Mouse (Mus musculus): Measurements from ENCODE around the gene B4galt3. TPM values are rescaled to one million over a fixed set of nuclear protein-coding genes. Genes with fewer than 3 reads are reported as not detected.

B4galt3 gene
- polyA plus RNA-seq, 1 experiment from 2014 or later, result 101 TPM

- no peak for ATAC-seq
- Histone ChIP-seq H3K4me2 (ENCODE audit: low read length) (no peak overlapping the region), H3K27me3 (replicated peaks; ENCODE audit: control insufficient read depth, insufficient read depth, low read length) (no peaks in the 10 kb centered on the region), H3K4me3 (ENCODE audit: low read length) (no peak overlapping the region), H3K9ac (ENCODE audit: low read depth, low read length) (no peak overlapping the region), H3K36me3 (ENCODE audit: control insufficient read depth, insufficient read depth, low read length) (no peaks in the 10 kb centered on the region), H3K9me3 (ENCODE audit: control insufficient read depth, low read length) (no peaks in the 10 kb centered on the region), H3K27ac (ENCODE audit: low read depth, low read length) (no peak overlapping the region; the same call in 1 of the 2 replicates), H3K4me1 (ENCODE audit: control insufficient read depth, insufficient read depth, low read depth, low read length) (peaks cover 39% of the 10 kb centered on the region)
- 36% methylated on average over 3 of the region's 3 CpGs for WGBS
Observed at GRCm38 (mm10) chr1:171248386-171249226, 21.5 kb upstream of the B4galt3 start.

GRCm38 (mm10) chr1:171249913-171250600 lies 20.1 kb upstream of the B4galt3 start, which contains the start of gene Adamts4:
Adamts4 (plus strand) TSS chr1:171250421.
- H3K4me1 ChIP-seq (ENCODE audit: control insufficient read depth, insufficient read depth, low read depth, low read length), result peaks cover 39% of the 10 kb centered on the region
- H3K36me3 ChIP-seq (ENCODE audit: control insufficient read depth, insufficient read depth, low read length), result no peaks in the 10 kb centered on the region
- H3K9ac ChIP-seq (ENCODE audit: low read depth, low read length), result peak within 1 kb of the TSS; percentile 55
- H3K27me3 ChIP-seq (replicated peaks; ENCODE audit: control insufficient read depth, insufficient read depth, low read length), result no peaks in the 10 kb centered on the region
- H3K4me2 ChIP-seq (ENCODE audit: low read length), result peak within 1 kb of the TSS; percentile 59
- ATAC-seq, result no peak
- peak within 1 kb of the TSS; percentile 64 for H3K27ac ChIP-seq (ENCODE audit: low read depth, low read length)
- peak within 1 kb of the TSS; percentile 37 for H3K4me3 ChIP-seq (ENCODE audit: low read length)
- no peaks in the 10 kb centered on the region for H3K9me3 ChIP-seq (ENCODE audit: control insufficient read depth, low read length)
- 11% methylated on average over 5 of the region's 5 CpGs for WGBS

- peak; percentile 1; the same call in 1 of the 2 replicates for ATAC-seq
- 7% methylated on average over 24 of the region's 26 CpGs for WGBS
- H3K4me3 ChIP-seq (ENCODE audit: low read length), result peak within 1 kb of the TSS; percentile 37
Observed at GRCm38 (mm10) chr1:171250680-171251593, 19.2 kb upstream of the B4galt3 start, which contains the start of gene Ndufs2. Ndufs2 (minus strand) TSS chr1:171251388.

GRCm38 (mm10) chr1:171251594-171252324 lies 18.4 kb upstream of the B4galt3 start:
- H3K4me1 ChIP-seq (ENCODE audit: control insufficient read depth, insufficient read depth, low read depth, low read length), result peaks cover 31% of the 10 kb centered on the region
- peak overlapping the region; percentile 59 for H3K4me2 ChIP-seq (ENCODE audit: low read length)
- H3K4me3 ChIP-seq (ENCODE audit: low read length), result peak overlapping the region; percentile 37
- no peak for ATAC-seq
- no peaks in the 10 kb centered on the region for H3K27me3 ChIP-seq (replicated peaks; ENCODE audit: control insufficient read depth, insufficient read depth, low read length)
- peak overlapping the region; percentile 70 for H3K27ac ChIP-seq (ENCODE audit: low read depth, low read length)
- no peaks in the 10 kb centered on the region for H3K36me3 ChIP-seq (ENCODE audit: control insufficient read depth, insufficient read depth, low read length)
- 4% methylated on average over 13 of the region's 13 CpGs for WGBS
- H3K9ac ChIP-seq (ENCODE audit: low read depth, low read length), result peak overlapping the region; percentile 57
- H3K9me3 ChIP-seq (ENCODE audit: control insufficient read depth, low read length), result no peaks in the 10 kb centered on the region

More at GRCm38 (mm10) chr1:171250680-171251593, 19.2 kb upstream of the B4galt3 start, which contains the start of gene Ndufs2:
- H3K9me3 ChIP-seq (ENCODE audit: control insufficient read depth, low read length), result no peaks in the 10 kb centered on the region
- peak within 1 kb of the TSS; percentile 59 for H3K4me2 ChIP-seq (ENCODE audit: low read length)
- no peaks in the 10 kb centered on the region for H3K27me3 ChIP-seq (replicated peaks; ENCODE audit: control insufficient read depth, insufficient read depth, low read length)
- H3K9ac ChIP-seq (ENCODE audit: low read depth, low read length), result peak within 1 kb of the TSS; percentile 57
- peaks cover 35% of the 10 kb centered on the region for H3K4me1 ChIP-seq (ENCODE audit: control insufficient read depth, insufficient read depth, low read depth, low read length)
- H3K36me3 ChIP-seq (ENCODE audit: control insufficient read depth, insufficient read depth, low read length), result no peaks in the 10 kb centered on the region
- peak within 1 kb of the TSS; percentile 70 for H3K27ac ChIP-seq (ENCODE audit: low read depth, low read length)

GRCm38 (mm10) chr1:171252415-171252814 lies 17.7 kb upstream of the B4galt3 start:
- WGBS, result 50% methylated on average over 17 of the region's 17 CpGs
- Histone ChIP-seq H3K9me3 (ENCODE audit: control insufficient read depth, low read length) (no peaks in the 10 kb centered on the region), H3K36me3 (ENCODE audit: control insufficient read depth, insufficient read depth, low read length) (no peaks in the 10 kb centered on the region), H3K27me3 (replicated peaks; ENCODE audit: control insufficient read depth, insufficient read depth, low read length) (no peaks in the 10 kb centered on the region), H3K4me2 (ENCODE audit: low read length) (peak overlapping the region; percentile 59), H3K4me3 (ENCODE audit: low read length) (peak overlapping the region; percentile 37; the same call in 1 of the 2 replicates), H3K27ac (ENCODE audit: low read depth, low read length) (peak overlapping the region; percentile 70), H3K4me1 (ENCODE audit: control insufficient read depth, insufficient read depth, low read depth, low read length) (peaks cover 29% of the 10 kb centered on the region), H3K9ac (ENCODE audit: low read depth, low read length) (peak overlapping the region; percentile 57)
- ATAC-seq, result no peak

GRCm38 (mm10) chr1:171256095-171256818 lies 13.9 kb upstream of the B4galt3 start:
- no peak for ATAC-seq
- Histone ChIP-seq H3K4me3 (ENCODE audit: low read length) (no peak overlapping the region), H3K36me3 (ENCODE audit: control insufficient read depth, insufficient read depth, low read length) (no peaks in the 10 kb centered on the region), H3K4me2 (ENCODE audit: low read length) (no peak overlapping the region), H3K9ac (ENCODE audit: low read depth, low read length) (no peak overlapping the region), H3K27me3 (replicated peaks; ENCODE audit: control insufficient read depth, insufficient read depth, low read length) (no peaks in the 10 kb centered on the region), H3K27ac (ENCODE audit: low read depth, low read length) (no peak overlapping the region), H3K9me3 (ENCODE audit: control insufficient read depth, low read length) (no peaks in the 10 kb centered on the region), H3K4me1 (ENCODE audit: control insufficient read depth, insufficient read depth, low read depth, low read length) (peaks cover 13% of the 10 kb centered on the region)
- 92% methylated on average over 24 of the region's 24 CpGs for WGBS

GRCm38 (mm10) chr1:171256937-171257548 lies 13.1 kb upstream of the B4galt3 start:
- peaks cover 6% of the 10 kb centered on the region for H3K4me1 ChIP-seq (ENCODE audit: control insufficient read depth, insufficient read depth, low read depth, low read length)
- no peak overlapping the region for H3K4me3 ChIP-seq (ENCODE audit: low read length)
- no peak overlapping the region for H3K4me2 ChIP-seq (ENCODE audit: low read length)
- H3K9me3 ChIP-seq (ENCODE audit: control insufficient read depth, low read length), result no peaks in the 10 kb centered on the region
- no peaks in the 10 kb centered on the region for H3K27me3 ChIP-seq (replicated peaks; ENCODE audit: control insufficient read depth, insufficient read depth, low read length)
- ATAC-seq, result no peak
- 70% methylated on average over 15 of the region's 15 CpGs for WGBS
- H3K9ac ChIP-seq (ENCODE audit: low read depth, low read length), result no peak overlapping the region
- H3K27ac ChIP-seq (ENCODE audit: low read depth, low read length), result no peak overlapping the region
- H3K36me3 ChIP-seq (ENCODE audit: control insufficient read depth, insufficient read depth, low read length), result no peaks in the 10 kb centered on the region

Data from hindbrain, embryonic 16.5 days (tissue).